Mouse (Mus musculus) limb, embryonic 14.5 days (tissue): ENCODE measurements around the gene Syndig1l. TPM values are rescaled to one million over a fixed set of nuclear protein-coding genes. Genes with fewer than 3 reads are reported as not detected.

Experiments used
- ATAC-seq: fragments of 200-750 bp; cut with Nextera tagmentation; 2 replicates; pipeline ENCODE4 v1.8.0; 2017; ENCODE audit warnings: low read depth, moderate number of reproducible peaks, moderate TSS enrichment; ENCODE audit not compliant: low FRiP score
- DNase-seq: peaks from one replicate; pipeline ENCODE4 v3.0.0-alpha.2; 2015; ENCODE audit warnings: low spot score
- H3K27ac ChIP-seq: fragments of 300-500 bp; sonication (generic); replicated peaks from 2 replicates; pipeline ENCODE4 v1.5.1; 2014; ENCODE audit warnings: low read depth, mild to moderate bottlenecking, low read length, moderate library complexity, mixed read lengths
- H3K27me3 ChIP-seq: fragments of 300-500 bp; sonication (generic); 2 replicates; pipeline ENCODE4 v1.6.1; 2014; ENCODE audit warnings: low read length, mixed read lengths; ENCODE audit not compliant: control insufficient read depth, insufficient read depth
- H3K36me3 ChIP-seq: fragments of 300-500 bp; sonication (generic); 2 replicates; pipeline ENCODE4 v1.6.1; 2014; ENCODE audit warnings: mild to moderate bottlenecking, low read length, moderate library complexity, mixed read lengths; ENCODE audit not compliant: control insufficient read depth, insufficient read depth
- H3K4me1 ChIP-seq: fragments of 300-500 bp; sonication (generic); 2 replicates; pipeline ENCODE4 v1.6.1; 2014; ENCODE audit warnings: antibody characterized with exemption, low read length, mixed read lengths; ENCODE audit not compliant: control insufficient read depth, insufficient read depth
- H3K4me2 ChIP-seq: fragments of 300-500 bp; sonication (generic); replicated peaks from 2 replicates; pipeline ENCODE4 v1.6.1; 2014; ENCODE audit warnings: low read depth, mild to moderate bottlenecking, low read length, moderate library complexity; ENCODE audit not compliant: severe bottlenecking
- H3K4me3 ChIP-seq: fragments of 300-500 bp; sonication (generic); replicated peaks from 2 replicates; pipeline ENCODE4 v1.5.1; 2014; ENCODE audit warnings: low read length
- H3K9ac ChIP-seq: fragments of 300-500 bp; sonication (generic); 2 replicates; pipeline ENCODE4 v1.6.1; 2014; ENCODE audit warnings: mild to moderate bottlenecking, low read depth, low read length, moderate library complexity; ENCODE audit not compliant: severe bottlenecking
- H3K9me3 ChIP-seq: fragments of 300-500 bp; sonication (generic); 2 replicates; pipeline ENCODE4 v1.6.1; 2016; ENCODE audit warnings: low read length; ENCODE audit not compliant: control insufficient read depth
- POLR2A ChIP-seq: fragments of 200-500 bp; IDR thresholded peaks from 2 replicates; pipeline ENCODE4 v1.8.0; 2012; ENCODE audit warnings: inconsistent platforms, mild to moderate bottlenecking, moderate library complexity, borderline replicate concordance; ENCODE audit not compliant: insufficient read depth, insufficient read length; ENCODE audit errors: extremely low read depth
- WGBS: fragments of 180-500 bp; shearing (Covaris S2); extraction: QIAGEN DNeasy Blood & Tissue Kit; methylation state at CpG from one replicate; pipeline ENCODE4 v1.1.7; 2014; 5-methylcytosine and 5-hydroxymethylcytosine counted together
- polyA plus RNA-seq, 2 experiments: library from polyadenylated mRNA; depleted of rRNA in 1 of 2; stranded (reverse) in 1 of 2; unstranded in 1 of 2; fragments of >200 nt; fragmentation: Nextera tagmentation in 1 of 2; extraction: Ambion mirVana in 1 of 2; gene quantifications; 2 replicates each; pipeline versions ENCODE4 v1.2.1 to v1.2.3; 2012 to 2014

The Syndig1l gene
- polyA plus RNA-seq, 2 experiments = 0.03 TPM; not detected in 1

DNA sequence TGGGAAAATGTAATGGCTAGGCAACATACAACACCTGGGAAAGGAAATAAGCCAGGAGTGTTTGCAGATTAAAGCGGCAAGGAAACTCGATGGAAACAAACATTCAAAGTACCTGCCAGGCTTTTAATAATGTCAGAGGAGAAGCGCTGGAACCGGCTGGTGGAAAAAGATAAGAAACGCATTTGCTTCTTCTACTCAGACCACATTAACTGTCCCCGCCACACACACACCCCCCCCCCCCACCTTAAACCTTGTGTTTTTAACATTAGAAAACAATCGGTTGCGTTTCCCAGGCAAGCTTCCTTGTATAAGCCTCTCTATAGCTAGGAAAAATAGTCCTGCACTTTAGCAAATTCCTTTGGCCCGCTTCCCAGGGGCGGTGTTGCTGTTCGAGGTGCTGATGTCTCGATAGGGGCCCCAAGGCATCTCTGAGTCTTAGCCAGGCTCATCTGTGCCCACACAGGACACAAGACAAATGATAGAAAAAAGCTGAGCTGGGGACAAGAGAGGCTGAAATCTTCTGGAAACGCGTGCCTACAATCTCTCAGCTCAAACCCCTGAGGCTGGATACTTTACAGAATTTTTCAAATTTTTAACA, 11.3 kb upstream of the Syndig1l start:
- H3K4me2 ChIP-seq = no peak overlapping the region
- DNase-seq = peak; percentile 50

DNA sequence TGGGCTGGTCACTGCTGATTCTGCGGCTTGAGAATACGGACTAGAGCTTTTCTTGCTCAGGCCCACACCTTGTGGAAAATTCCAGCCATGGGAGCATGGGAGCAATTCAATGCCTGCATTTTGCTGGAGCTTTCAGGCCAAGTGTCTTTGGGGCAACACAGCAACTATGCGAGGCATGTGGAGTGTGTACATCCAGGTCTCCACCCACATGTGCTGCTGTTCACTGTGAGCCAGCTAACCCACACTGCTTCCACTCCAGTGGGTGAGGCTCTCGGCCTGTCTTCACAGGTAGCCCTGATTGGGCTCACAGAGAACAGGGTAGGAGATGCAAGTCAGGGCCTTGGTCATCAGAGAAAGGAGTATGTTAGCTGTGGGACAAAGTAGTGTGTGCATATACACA, 9.2 kb upstream of the Syndig1l start:
- TF ChIP-seq POLR2A = no peak
- no peak overlapping the region for H3K4me3 ChIP-seq
- 73% methylated on average over 4 of the region's 4 CpGs for WGBS
- no peaks in the 10 kb centered on the region for H3K9me3 ChIP-seq
- no peak overlapping the region for H3K27ac ChIP-seq
- no peaks in the 10 kb centered on the region for H3K27me3 ChIP-seq
- H3K4me2 ChIP-seq = no peak overlapping the region
- no peaks in the 10 kb centered on the region for H3K4me1 ChIP-seq
- no peak for DNase-seq
- no peak overlapping the region for H3K9ac ChIP-seq
- ATAC-seq = no peak
- H3K36me3 ChIP-seq = no peaks in the 10 kb centered on the region

More for the DNA sequence above, 11.3 kb upstream of the Syndig1l start:
- H3K9me3 ChIP-seq = no peaks in the 10 kb centered on the region
- no peaks in the 10 kb centered on the region for H3K4me1 ChIP-seq
- 21% methylated on average over 14 of the region's 14 CpGs for WGBS
- no peaks in the 10 kb centered on the region for H3K27me3 ChIP-seq
- H3K4me3 ChIP-seq = no peak overlapping the region
- H3K36me3 ChIP-seq = no peaks in the 10 kb centered on the region
- H3K27ac ChIP-seq = no peak overlapping the region
- ATAC-seq = no peak
- no peak for TF ChIP-seq POLR2A
- no peak overlapping the region for H3K9ac ChIP-seq

DNA sequence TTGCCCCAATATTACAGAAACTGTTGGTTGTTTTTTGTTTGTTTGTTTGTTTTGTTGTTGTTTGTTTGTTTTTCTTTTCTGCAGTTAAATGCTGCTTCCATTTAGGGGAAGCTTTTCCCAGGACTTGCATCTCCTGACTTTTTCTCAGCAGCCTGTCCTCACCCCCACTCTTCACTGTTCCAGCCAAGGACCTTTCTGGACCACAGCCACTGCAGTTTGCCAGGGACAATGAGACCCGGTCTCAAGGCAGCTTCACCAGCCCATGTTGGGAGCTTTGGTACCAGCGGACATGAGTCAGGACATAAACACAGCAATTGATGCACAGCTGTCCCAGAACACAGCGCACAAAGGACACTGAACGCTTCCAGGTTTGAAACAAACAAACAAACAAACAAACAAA, 8.3 kb upstream of the Syndig1l start:
- TF ChIP-seq POLR2A = no peak
- 73% methylated on average over 4 of the region's 4 CpGs for WGBS
- Histone ChIP-seq H3K9me3 (no peaks in the 10 kb centered on the region), H3K9ac (no peak overlapping the region), H3K4me2 (no peak overlapping the region), H3K4me1 (no peaks in the 10 kb centered on the region), H3K27ac (no peak overlapping the region), H3K36me3 (no peaks in the 10 kb centered on the region), H3K4me3 (no peak overlapping the region), H3K27me3 (0 out of 2 replicates have a peak, but pooled peaks cover 6% of the 10 kb centered on the region)
- DNase-seq (no peak), ATAC-seq (no peak)

DNA sequence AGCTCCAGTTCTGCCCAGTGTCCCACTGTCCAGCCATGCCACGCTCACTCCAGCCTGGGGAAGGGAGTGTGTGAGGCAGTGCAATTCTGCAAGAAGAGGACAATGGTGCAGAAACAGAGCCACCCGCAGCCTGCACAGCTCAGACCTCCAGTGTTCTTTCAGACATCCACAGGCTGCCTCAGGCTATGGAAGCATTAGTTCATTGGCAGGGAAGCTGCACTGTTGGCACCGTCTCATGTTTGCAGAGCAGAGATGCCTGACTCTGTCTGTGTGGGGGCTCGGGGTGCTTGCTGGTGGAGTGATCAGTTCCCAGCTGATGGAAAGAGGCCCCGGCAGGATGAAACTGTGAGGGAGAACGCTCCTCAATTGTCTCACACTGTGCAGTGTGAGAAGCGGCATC, 4.0 kb upstream of the Syndig1l start:
- ATAC-seq (no peak), DNase-seq (no peak)
- Histone ChIP-seq H3K4me1 (no peaks in the 10 kb centered on the region), H3K27me3 (peaks cover 33% of the 10 kb centered on the region), H3K27ac (no peak overlapping the region), H3K4me2 (no peak overlapping the region), H3K9ac (no peak overlapping the region), H3K4me3 (no peak overlapping the region), H3K36me3 (no peaks in the 10 kb centered on the region), H3K9me3 (no peaks in the 10 kb centered on the region)
- no peak for TF ChIP-seq POLR2A
- WGBS = 73% methylated on average over 7 of the region's 7 CpGs

DNA sequence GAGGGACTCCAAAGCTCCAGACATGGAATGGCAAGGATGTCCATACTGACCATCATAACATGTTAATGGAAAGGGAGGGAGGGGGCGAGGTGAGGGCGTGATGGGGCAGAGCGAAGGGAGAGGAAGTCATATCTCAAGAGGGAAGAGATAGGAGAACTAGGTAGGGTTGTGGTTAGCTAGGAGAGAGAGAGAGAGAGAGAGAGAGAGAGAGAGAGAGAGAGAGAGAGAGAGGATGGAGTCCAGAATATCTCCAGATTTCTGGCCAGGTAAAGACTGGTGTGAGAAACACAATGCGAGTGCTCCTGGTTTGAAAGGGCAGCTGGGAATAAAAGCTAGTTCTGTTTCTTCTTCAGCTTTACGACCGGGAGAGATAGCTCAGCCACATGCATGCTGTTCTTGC, 6.5 kb downstream of the Syndig1l start:
- H3K9me3 ChIP-seq = no peaks in the 10 kb centered on the region
- H3K27me3 ChIP-seq = peaks cover 4% of the 10 kb centered on the region; the same call in 1 of the 2 replicates
- no peak overlapping the region for H3K27ac ChIP-seq
- DNase-seq (no peak), ATAC-seq (no peak)
- no peaks in the 10 kb centered on the region for H3K36me3 ChIP-seq
- H3K4me1 ChIP-seq = no peaks in the 10 kb centered on the region
- H3K4me2 ChIP-seq = no peak overlapping the region
- TF ChIP-seq POLR2A = no peak
- no peak overlapping the region for H3K9ac ChIP-seq
- 85% methylated on average over 6 of the region's 6 CpGs for WGBS
- H3K4me3 ChIP-seq = no peak overlapping the region

DNA sequence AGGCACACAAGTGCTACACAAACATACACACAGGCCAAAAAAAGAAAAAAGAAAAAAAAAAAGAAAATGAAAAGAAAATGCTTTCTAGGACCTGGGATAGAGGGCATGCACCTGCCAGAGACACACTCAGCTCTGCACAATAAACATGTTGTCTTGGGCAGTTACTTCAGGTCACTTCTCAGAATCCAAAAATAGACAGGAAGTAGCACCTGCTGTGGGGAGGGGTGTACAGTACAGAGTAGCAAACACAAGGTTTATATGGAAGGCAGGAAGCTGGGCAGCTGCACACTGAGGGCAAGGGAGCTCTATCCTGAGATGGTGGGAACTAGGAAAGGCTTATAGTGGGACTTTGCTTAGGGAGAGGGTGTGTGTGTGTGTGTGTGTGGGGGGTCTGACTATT, 7.3 kb downstream of the Syndig1l start:
- H3K4me3 ChIP-seq = no peak overlapping the region
- H3K27ac ChIP-seq = no peak overlapping the region
- no peaks in the 10 kb centered on the region for H3K36me3 ChIP-seq
- peaks cover 3% of the 10 kb centered on the region; the same call in 1 of the 2 replicates for H3K27me3 ChIP-seq
- TF ChIP-seq POLR2A = no peak
- H3K4me1 ChIP-seq = no peaks in the 10 kb centered on the region
- ATAC-seq = no peak
- no peak overlapping the region for H3K4me2 ChIP-seq
- H3K9me3 ChIP-seq = no peaks in the 10 kb centered on the region
- H3K9ac ChIP-seq = no peak overlapping the region
- no peak for DNase-seq
